Mouse (Mus musculus): ENCODE data around the gene Mars. TPM values are rescaled to one million over a fixed set of nuclear protein-coding genes. Genes with fewer than 3 reads are reported as not detected.
"Not testable (repeated sequence)": the region's sequence is repeated elsewhere in the genome, so short reads cannot be mapped to it uniquely, and the experiment has no call there.

Gene Mars
- polyA plus RNA-seq, 1 experiment, result 155 TPM

- no peaks in the 10 kb centered on the region for H3K79me2 ChIP-seq (ENCODE audit: control insufficient read depth, insufficient read depth)
- no peak overlapping the region for H3ac ChIP-seq (ENCODE audit: control insufficient read depth, insufficient read length, low read depth)
- peaks cover 48% of the 10 kb centered on the region for H3K27me3 ChIP-seq (ENCODE audit: control insufficient read depth, insufficient read depth, insufficient read length)
- H3K36me3 ChIP-seq (ENCODE audit: control insufficient read depth, insufficient read depth), result no peaks in the 10 kb centered on the region
- H3K4me3 ChIP-seq (ENCODE audit: insufficient read depth, poor library complexity, severe bottlenecking), result no peak overlapping the region
- no peak for TF ChIP-seq CEBPB (IDR thresholded peaks at IDR 0.05; ENCODE audit: low read depth)
- no peaks in the 10 kb centered on the region for H3K79me3 ChIP-seq (ENCODE audit: low read depth)
Measured at GRCm38 (mm10) chr10:127322178-127322577, 10.6 kb upstream of the Mars start.

- no peaks in the 10 kb centered on the region for H3K79me3 ChIP-seq (ENCODE audit: low read depth)
- H3K79me2 ChIP-seq (ENCODE audit: control insufficient read depth, insufficient read depth), result no peaks in the 10 kb centered on the region
- H3ac ChIP-seq (ENCODE audit: control insufficient read depth, insufficient read length, low read depth), result no peak within 1 kb of the TSS
- no peak for TF ChIP-seq MAX (IDR thresholded peaks at IDR 0.05)
- TF ChIP-seq FOSL1 (IDR thresholded peaks at IDR 0.05; ENCODE audit: insufficient read depth, low read length, poor library complexity, severe bottlenecking), result no peak
- TF ChIP-seq MYOD1 (IDR thresholded peaks at IDR 0.05; ENCODE audit: control insufficient read depth, insufficient read length, low read depth), result no peak
- TF ChIP-seq USF1 (IDR thresholded peaks at IDR 0.05; ENCODE audit: low read depth), result no peak
- H3K36me3 ChIP-seq (ENCODE audit: control insufficient read depth, insufficient read depth), result no peaks in the 10 kb centered on the region
- no peak within 1 kb of the TSS for H3K4me3 ChIP-seq (ENCODE audit: insufficient read depth, poor library complexity, severe bottlenecking)
- H3K27me3 ChIP-seq (ENCODE audit: control insufficient read depth, insufficient read depth, insufficient read length), result peaks cover 42% of the 10 kb centered on the region
Measured at GRCm38 (mm10) chr10:127321621-127322020, 10.0 kb upstream of the Mars start, which contains the start of gene Arhgap9. Arhgap9 (plus strand) TSS chr10:127321964.

- Histone ChIP-seq H3K79me3 (ENCODE audit: low read depth) (no peaks in the 10 kb centered on the region), H3K27me3 (ENCODE audit: control insufficient read depth, insufficient read depth, insufficient read length) (peaks cover 27% of the 10 kb centered on the region), H3ac (ENCODE audit: control insufficient read depth, insufficient read length, low read depth) (no peak overlapping the region), H3K4me3 (ENCODE audit: insufficient read depth, poor library complexity, severe bottlenecking) (no peak overlapping the region), H3K36me3 (ENCODE audit: control insufficient read depth, insufficient read depth) (no peaks in the 10 kb centered on the region), H3K79me2 (ENCODE audit: control insufficient read depth, insufficient read depth) (no peaks in the 10 kb centered on the region)
- TF ChIP-seq MYOD1 (IDR thresholded peaks at IDR 0.05; ENCODE audit: control insufficient read depth, insufficient read length, low read depth), result no peak
- no peak for TF ChIP-seq FOSL1 (IDR thresholded peaks at IDR 0.05; ENCODE audit: insufficient read depth, low read length, poor library complexity, severe bottlenecking)
- no peak for TF ChIP-seq CEBPB (IDR thresholded peaks at IDR 0.05; ENCODE audit: low read depth)
- TF ChIP-seq CTCF (IDR thresholded peaks at IDR 0.05; ENCODE audit: control insufficient read depth, insufficient read depth, insufficient read length), result no peak
- TF ChIP-seq USF1 (IDR thresholded peaks at IDR 0.05; ENCODE audit: low read depth), result no peak
- no peak for TF ChIP-seq MYOG (IDR thresholded peaks at IDR 0.05; ENCODE audit: control insufficient read depth, extremely low read depth, insufficient read length)
- no peak for TF ChIP-seq MAX (IDR thresholded peaks at IDR 0.05)
Measured at GRCm38 (mm10) chr10:127319969-127320368, 8.4 kb upstream of the Mars start.

- Histone ChIP-seq H3K36me3 (ENCODE audit: control insufficient read depth, insufficient read depth) (no peaks in the 10 kb centered on the region), H3K79me3 (ENCODE audit: low read depth) (no peaks in the 10 kb centered on the region), H3ac (ENCODE audit: control insufficient read depth, insufficient read length, low read depth) (no peak overlapping the region), H3K27me3 (ENCODE audit: control insufficient read depth, insufficient read depth, insufficient read length) (peaks cover 23% of the 10 kb centered on the region), H3K4me3 (ENCODE audit: insufficient read depth, poor library complexity, severe bottlenecking) (no peak overlapping the region), H3K79me2 (ENCODE audit: control insufficient read depth, insufficient read depth) (no peaks in the 10 kb centered on the region)
- TF ChIP-seq MYOG (IDR thresholded peaks at IDR 0.05; ENCODE audit: control insufficient read depth, extremely low read depth, insufficient read length) (no peak), MYOD1 (IDR thresholded peaks at IDR 0.05; ENCODE audit: control insufficient read depth, insufficient read length, low read depth) (no peak), FOSL1 (IDR thresholded peaks at IDR 0.05; ENCODE audit: insufficient read depth, low read length, poor library complexity, severe bottlenecking) (no peak), USF1 (IDR thresholded peaks at IDR 0.05; ENCODE audit: low read depth) (no peak), CEBPB (IDR thresholded peaks at IDR 0.05; ENCODE audit: low read depth) (no peak)
Measured at GRCm38 (mm10) chr10:127318009-127318408, 6.4 kb upstream of the Mars start.

GRCm38 (mm10) chr10:127317277-127317676 is 5.7 kb upstream of the Mars start:
- no peak overlapping the region for H3K4me3 ChIP-seq (ENCODE audit: insufficient read depth, poor library complexity, severe bottlenecking)
- no peaks in the 10 kb centered on the region for H3K79me2 ChIP-seq (ENCODE audit: control insufficient read depth, insufficient read depth)
- H3K36me3 ChIP-seq (ENCODE audit: control insufficient read depth, insufficient read depth), result no peaks in the 10 kb centered on the region
- TF ChIP-seq CTCF (IDR thresholded peaks at IDR 0.05; ENCODE audit: control insufficient read depth, insufficient read depth, insufficient read length), result no peak
- TF ChIP-seq USF1 (IDR thresholded peaks at IDR 0.05; ENCODE audit: low read depth), result no peak
- TF ChIP-seq CEBPB (IDR thresholded peaks at IDR 0.05; ENCODE audit: low read depth), result no peak
- no peak for TF ChIP-seq MAX (IDR thresholded peaks at IDR 0.05)
- no peak for TF ChIP-seq FOSL1 (IDR thresholded peaks at IDR 0.05; ENCODE audit: insufficient read depth, low read length, poor library complexity, severe bottlenecking)
- TF ChIP-seq MYOG (IDR thresholded peaks at IDR 0.05; ENCODE audit: control insufficient read depth, extremely low read depth, insufficient read length), result no peak
- no peak for TF ChIP-seq MYOD1 (IDR thresholded peaks at IDR 0.05; ENCODE audit: control insufficient read depth, insufficient read length, low read depth)
- no peaks in the 10 kb centered on the region for H3K79me3 ChIP-seq (ENCODE audit: low read depth)
- H3K27me3 ChIP-seq (ENCODE audit: control insufficient read depth, insufficient read depth, insufficient read length), result peaks cover 16% of the 10 kb centered on the region
- no peak overlapping the region for H3ac ChIP-seq (ENCODE audit: control insufficient read depth, insufficient read length, low read depth)

- H3K36me3 ChIP-seq (ENCODE audit: control insufficient read depth, insufficient read depth); H3K4me3 ChIP-seq (ENCODE audit: insufficient read depth, poor library complexity, severe bottlenecking); H3ac ChIP-seq (ENCODE audit: control insufficient read depth, insufficient read length, low read depth); H3K27me3 ChIP-seq (ENCODE audit: control insufficient read depth, insufficient read depth, insufficient read length): not testable (repeated sequence)
- Histone ChIP-seq H3K79me2 (ENCODE audit: control insufficient read depth, insufficient read depth) (peaks cover 16% of the 10 kb centered on the region), H3K79me3 (ENCODE audit: low read depth) (peaks cover 12% of the 10 kb centered on the region)
Measured at GRCm38 (mm10) chr10:127314950-127315349, 3.4 kb upstream of the Mars start.

GRCm38 (mm10) chr10:127313516-127313915 is 1.9 kb upstream of the Mars start:
- Histone ChIP-seq H3K36me3 (ENCODE audit: control insufficient read depth, insufficient read depth) (peaks cover 18% of the 10 kb centered on the region), H3K79me3 (ENCODE audit: low read depth) (peaks cover 16% of the 10 kb centered on the region)

More at GRCm38 (mm10) chr10:127313516-127313915, 1.9 kb upstream of the Mars start:
- not testable (repeated sequence) for H3ac ChIP-seq (ENCODE audit: control insufficient read depth, insufficient read length, low read depth); H3K27me3 ChIP-seq (ENCODE audit: control insufficient read depth, insufficient read depth, insufficient read length); H3K4me3 ChIP-seq (ENCODE audit: insufficient read depth, poor library complexity, severe bottlenecking)
- H3K79me2 ChIP-seq (ENCODE audit: control insufficient read depth, insufficient read depth), result peaks cover 30% of the 10 kb centered on the region

Measured in C2C12 (cell line).